Mouse (Mus musculus): ENCODE measurements around the gene Pex14.

DNA sequence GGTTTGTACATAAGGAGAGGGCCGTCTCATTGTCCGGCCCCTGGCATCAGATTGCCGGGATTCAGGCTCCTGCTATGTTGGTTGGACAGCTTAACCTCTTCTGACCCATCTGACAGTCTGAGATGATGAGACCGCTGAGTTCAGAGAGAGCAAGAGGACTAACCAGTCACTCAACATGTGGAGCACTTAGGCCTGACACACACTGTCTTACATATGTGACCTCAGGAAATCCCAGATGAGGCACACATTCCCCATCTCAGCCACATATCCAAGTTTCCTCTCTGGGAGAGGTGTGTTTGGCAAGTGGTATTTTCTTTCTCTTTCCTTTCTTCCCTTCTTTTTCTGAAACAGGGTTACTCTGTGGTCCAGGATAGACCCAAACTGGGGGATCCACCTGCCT is 45.5 kb upstream of the Pex14 start:
- TF ChIP-seq CTCF (IDR thresholded peaks at IDR 0.05; ENCODE audit: borderline replicate concordance, insufficient read depth, low read length) (no peak), POLR2A (IDR thresholded peaks at IDR 0.05; ENCODE audit: low read depth, low read length) (no peak)
